Mouse (Mus musculus) mesoderm, embryonic 11.5 days (tissue): ENCODE results near the gene Anks1b.
A peak's percentile ranks its signal among the peaks of the same experiment; 100 is the strongest.

Experiments used
- DNase-seq: peaks from one replicate; pipeline ENCODE4 v3.0.0-alpha.2; 2012; ENCODE audit warnings: low read depth, low spot score

Gene Anks1b

DNA sequence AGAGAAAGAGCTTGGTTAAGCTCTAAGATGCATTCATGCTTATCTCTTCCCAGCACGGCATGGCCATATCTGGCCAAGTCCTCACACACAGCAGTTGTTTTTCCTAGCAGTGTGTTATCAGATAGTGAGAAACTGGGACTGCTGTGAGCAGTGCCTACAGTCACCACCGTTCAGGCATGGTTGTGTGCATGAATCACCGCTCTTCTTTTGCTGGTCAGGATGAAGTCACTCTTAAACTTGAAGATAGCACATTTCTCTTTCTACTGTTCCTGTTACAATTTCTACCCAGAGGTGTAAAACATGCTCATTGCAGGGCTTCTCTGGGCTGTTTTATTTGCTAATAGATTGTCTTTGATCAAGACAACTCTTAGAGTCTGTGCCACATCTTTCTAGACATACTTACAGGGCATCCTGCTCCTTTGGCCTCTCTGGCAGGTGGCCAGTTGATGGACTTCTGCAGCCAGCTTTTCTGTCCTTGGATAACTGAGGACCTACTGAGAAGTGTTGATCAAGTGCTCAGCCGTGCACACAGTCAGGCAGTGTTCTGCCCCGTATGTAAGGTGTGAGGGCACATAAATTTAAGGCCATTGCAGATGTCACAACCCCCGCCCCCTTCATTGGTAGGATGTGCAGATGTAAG, 296.8 kb downstream of the Anks1b start:
- DNase-seq, result no peak

DNA sequence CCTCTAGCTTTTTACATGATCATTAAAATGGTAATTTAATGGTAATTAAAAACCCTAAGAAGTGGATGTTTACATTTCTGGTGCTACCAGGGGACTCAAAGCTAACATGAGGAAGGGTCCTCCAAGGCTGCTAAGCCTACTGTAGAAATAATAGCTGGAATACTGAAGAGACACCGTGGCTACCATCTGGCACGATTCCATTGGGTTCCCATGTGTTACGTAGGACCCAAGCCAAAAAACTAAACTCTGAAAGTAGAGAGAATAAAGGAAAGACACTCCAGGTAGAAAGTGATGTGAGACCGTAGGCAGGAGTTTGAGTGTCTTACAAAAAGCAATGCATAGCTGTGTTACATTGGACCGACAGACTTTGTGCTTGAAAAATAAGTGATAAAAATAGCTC, 317.1 kb downstream of the Anks1b start:
- no peak for DNase-seq

DNA sequence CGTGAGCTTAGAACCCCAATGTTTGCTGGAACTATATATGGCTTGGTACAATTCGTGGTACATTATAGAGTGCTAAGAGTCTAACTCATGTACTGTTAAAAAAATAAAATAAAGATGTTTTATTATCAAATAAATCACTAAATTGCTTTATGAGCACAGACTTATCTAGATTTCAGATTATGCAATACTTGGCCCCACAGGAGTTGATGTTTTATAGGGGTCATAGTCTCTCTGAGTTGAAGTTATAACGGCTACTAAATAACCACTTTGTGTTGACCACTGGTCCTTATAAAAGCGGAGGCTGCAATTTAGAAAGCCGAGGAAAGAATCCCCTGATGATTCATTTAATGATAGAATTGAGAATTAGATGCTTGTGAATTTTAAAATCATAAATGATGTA, 323.6 kb downstream of the Anks1b start:
- DNase-seq, result no peak

DNA sequence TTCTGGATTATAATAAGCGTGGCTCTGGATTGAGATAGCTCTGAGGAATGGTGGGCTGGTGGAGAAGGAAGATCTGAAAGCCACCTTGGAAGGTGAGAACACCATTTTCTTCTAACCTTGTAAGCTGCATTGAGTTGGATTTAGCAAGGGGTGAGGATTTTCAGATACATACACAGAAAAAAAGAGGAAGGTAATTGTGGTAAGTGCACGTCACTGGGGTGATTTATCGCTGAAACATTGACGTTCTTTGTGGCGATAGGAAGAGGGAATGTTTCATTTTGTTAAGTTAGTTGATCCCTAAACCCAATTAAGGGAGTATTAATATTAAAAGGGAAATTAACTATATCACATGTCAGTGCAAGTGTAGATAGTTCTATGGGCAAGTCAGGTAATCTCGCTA, 336.7 kb downstream of the Anks1b start:
- no peak for DNase-seq

DNA sequence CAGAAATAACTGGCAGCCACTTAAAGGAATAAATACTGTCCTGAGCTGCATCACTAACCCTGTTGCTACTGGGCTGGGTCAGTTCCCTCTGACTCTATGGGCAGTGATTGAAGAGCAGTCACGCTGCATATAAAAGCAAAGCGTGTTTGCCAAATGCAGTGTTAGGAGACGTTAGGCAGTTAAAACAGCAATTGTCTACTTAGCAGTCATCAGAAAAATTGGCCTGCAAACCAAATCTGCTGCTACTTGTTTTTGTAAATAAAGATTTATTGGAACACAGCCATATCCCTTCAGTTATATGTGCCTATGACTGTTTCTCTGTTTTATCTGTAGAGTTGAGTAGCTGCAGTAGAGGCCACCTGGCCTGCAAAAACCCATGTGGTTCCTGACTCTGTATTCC, 347.2 kb downstream of the Anks1b start:
- DNase-seq, result no peak

DNA sequence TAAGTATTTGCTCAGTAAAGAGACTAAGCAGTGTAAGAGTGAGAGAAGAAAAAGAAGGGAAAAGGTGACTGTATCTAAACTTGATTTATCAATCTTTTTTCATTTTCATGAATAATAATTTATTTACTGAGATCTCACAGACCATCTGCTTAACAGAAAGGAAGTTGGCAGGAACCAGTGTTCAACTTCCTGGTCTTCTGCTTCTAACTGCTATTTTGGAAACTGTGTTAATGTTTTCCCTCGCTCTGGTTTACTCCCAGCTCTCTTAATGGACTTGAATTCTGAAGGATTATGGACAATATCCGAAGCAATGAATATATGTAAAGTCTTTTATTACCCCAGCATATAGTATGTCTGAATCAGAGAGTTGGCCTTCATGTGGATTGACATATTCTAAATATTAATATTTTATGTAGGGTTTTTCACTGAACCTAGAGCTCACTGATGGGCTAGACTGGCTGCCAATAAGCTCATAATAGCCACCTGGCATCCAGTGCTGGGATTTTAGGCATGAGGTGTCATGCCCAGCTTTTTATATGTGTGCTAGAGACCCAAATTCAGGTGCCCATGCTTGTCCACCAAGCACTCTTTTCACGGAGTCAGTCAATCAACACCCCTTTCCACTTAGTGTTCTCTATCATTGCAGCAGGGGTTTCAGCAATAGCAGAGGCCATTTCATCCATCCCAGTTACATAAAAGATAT, 349.6 kb downstream of the Anks1b start:
- DNase-seq, result no peak

DNA sequence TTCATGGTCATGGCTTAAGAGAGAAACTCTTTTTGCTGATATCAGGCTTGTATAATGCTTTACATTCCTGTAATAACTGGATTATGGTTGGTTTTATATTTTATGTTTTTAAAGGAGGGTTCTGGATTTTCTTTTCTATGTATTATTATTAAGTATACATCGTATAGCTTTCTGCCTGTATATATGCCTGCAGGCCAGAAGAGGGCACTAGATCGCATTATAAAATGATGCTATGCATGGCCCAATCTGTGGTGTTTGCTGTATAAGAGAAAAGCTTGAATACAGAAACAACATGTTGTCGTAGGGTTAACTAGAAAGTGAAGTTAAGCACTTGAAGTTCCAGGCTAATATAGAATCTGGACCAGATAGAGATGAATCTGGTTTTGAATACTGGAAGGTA, 362.0 kb downstream of the Anks1b start:
- peak; percentile 6 for DNase-seq

DNA sequence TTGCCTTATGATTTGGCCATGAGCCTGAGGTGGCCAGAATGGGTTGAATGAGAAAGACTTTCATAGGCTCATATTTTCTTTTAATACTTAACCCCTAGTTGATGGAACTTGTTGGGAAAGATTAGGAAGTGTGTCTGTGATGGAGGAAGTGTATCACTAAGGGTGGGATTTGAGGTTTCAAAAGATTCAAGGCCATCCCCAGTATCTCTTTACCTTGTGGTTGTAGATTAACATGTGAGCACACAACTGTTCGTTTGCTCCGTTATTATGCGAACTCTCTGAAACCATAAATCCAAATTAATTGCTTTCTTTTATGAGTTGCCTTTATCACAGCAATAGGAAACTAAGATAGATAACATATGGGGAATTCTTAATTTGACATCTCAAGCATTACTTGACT, 364.0 kb downstream of the Anks1b start:
- DNase-seq, result no peak

DNA sequence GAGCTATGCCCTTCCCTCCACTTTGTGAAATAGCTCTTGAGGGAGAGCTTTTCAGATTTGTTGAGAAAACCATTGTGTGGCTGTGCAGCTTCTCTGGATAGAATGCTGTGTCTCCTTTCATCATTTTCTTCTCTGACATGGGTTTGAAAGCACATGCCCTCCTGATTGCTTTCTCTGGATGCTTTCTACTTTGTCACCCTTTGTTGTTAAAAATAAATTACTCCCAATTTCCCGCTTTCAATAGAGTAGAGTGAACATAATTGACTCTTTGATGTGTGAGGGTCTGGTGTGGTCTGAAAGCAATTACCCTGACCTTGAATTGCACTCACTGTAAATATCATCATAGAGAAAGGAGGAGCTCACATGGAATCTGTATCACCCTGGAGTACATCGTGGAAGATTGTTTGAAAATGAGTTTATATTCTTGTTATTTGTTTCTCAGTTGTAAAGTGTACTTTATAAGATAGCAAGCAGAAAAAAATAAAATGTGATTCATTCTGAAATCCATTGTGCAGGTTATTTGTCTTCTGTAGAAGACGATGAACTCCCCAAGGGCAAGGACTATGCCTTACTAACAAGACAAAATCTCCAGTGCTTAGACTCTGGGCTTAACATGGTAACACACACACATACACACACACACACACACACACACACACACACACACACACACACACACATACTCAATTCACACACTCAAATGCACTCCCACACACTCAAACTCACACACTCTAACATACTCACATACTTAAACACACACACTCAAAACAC, 385.8 kb downstream of the Anks1b start:
- DNase-seq, result no peak

DNA sequence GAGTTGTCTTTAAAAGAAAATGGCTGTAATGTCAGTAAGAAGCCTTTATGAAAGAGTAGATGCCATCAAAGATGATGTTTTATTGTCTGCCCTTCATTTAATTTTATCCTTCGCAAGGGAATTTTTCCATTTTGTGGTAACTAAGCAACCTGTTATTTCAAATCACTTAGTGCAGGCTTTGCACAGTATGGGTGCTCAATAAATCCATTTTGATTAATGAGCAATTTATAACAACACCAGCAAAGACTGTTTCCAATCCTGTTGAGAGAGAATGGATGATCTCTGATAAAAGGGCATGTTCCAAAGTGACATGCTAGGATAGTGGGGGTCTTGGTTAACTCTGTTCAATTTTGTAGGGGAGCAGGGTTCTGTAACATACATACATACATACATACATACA, 398.0 kb downstream of the Anks1b start:
- no peak for DNase-seq

DNA sequence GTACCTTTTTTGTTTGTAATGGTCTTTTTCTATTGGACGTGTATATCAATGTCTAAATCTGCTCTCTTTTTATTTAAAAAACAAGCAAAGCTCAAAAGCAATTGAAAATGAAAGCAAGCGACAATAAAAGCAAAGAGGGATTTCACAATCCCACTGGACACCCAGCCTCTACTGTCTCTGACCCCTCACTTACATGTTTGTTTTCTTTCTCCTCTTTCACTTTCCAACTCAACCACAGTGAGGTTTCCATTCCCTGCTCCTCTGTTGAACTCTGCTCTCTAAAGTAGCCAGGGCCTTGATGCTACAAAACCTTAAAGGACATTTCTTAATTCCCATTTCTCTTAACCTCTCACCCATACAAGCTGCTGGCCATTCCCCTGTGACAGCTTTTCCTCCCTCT, 400.0 kb downstream of the Anks1b start:
- DNase-seq, result no peak

DNA sequence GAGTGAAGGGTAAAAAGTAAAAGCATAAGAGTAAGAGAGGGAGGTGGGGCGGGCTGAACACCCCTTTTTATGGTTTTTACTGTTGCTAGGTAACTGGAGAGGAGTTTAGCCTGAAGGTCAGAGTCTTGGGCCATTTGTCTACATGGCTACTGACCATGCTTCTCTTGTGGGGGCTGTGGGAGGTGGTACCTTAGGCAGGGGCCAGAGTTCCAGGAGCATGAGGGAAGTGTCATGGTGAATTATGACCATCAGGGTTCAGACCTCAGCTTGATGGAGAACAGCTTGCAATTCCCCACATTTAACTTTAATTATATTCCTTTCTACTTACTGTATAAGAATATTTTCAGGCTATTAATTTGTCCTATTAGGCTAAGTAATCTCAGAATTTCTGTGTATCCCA, 413.3 kb downstream of the Anks1b start:
- no peak for DNase-seq

DNA sequence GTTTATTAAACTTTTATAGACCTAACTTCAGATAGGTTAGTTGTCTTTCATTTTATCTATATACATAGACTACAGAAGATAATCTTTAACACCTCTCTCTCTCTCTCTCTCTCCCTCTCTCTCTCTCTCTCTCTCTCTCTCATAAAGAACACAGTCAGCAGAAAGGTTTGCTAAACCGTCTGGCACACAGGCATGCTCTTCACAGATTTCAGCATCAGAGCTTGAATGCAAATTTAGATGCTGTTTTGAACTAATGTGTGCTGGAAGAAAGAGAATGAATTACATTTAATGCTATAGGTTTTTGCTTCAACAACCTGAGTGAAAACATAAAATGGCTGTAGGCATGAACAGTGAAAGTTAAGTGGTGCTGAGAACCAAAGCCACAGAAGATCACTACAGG, 429.9 kb downstream of the Anks1b start:
- no peak for DNase-seq

DNA sequence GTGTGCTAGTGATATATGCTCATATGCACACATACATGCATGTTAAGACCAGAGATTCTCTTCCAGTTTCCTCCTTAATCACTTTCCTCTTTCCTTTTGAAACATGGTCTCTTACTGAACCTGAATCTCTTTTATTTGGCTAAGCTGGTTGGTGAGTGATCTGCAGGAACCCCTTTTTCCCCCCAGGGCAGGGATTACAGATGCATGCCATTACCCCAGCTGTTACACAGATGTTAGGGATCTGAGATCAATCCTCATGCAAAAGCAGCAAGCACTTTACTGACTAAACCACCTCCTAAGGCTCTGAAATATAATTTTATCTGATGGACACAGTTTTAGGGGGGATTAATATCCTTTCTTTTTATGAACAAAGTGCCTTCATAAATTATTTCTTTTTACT, 432.8 kb downstream of the Anks1b start:
- peak; percentile 23 for DNase-seq

DNA sequence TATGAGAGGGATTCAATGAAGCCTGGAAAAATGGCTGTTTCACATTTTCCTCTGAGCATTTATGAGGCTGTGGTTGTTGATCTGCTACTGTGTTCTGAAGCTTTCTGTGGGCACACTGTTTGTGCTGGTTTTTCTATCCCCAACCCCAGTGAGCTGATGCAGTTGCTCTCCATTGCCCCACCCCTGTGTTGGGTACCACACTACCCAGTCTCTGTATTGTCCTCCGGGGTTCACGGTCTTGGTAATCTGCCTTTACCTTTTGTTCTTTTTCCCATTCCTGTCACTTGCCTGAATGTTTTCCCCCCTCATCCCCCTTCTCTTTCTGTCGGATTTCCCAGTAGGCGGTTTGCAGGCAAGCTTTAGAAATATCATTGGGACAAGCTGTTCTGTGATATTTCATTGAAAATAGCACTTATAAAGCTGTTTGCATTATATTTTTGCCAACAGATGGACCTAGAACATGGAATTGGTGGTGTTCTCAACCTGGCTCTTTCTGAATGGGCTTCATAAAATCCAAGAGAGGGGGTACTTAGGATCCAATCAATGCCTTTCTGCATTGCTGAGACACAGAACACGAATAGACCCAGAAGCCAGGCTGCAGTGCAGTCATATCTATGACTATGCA, 434.7 kb downstream of the Anks1b start:
- DNase-seq, result no peak

DNA sequence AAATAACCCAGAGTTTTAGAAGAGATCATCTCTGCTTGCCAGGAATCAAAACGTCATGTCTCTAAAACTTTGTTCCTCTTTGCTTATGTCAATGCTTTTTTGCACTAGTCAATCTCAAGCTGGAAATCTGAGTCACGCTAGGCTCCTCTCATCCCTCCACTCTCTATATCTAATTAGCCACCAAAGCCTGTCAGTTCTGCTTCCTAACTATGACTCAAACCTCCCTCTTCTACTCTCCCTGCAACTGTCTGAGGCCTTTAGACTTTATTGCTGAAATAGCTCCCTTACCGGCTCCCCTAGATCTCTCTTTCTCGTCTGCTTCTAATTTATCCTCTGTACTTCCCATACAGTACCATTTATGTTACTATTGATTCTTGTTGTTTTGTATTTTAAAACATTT, 456.5 kb downstream of the Anks1b start:
- no peak for DNase-seq

DNA sequence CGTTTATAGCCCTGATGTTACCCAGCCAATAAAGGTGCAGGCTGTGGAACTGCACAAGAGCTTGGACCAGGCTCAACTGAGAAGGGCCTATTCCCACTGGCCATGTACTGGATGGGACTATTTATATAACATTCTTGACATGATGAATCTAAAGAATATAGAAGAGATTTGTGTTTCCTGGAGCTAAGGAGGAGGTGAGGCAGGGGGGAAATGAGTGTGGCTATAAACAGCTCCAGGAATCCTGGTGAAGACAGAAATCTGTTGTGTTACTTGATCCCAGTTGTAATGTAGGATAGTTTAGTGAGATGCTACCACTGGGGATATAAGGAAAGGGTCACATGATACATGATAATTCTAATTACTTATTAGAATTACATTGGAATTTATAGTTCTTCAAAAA, 472.1 kb downstream of the Anks1b start:
- no peak for DNase-seq

DNA sequence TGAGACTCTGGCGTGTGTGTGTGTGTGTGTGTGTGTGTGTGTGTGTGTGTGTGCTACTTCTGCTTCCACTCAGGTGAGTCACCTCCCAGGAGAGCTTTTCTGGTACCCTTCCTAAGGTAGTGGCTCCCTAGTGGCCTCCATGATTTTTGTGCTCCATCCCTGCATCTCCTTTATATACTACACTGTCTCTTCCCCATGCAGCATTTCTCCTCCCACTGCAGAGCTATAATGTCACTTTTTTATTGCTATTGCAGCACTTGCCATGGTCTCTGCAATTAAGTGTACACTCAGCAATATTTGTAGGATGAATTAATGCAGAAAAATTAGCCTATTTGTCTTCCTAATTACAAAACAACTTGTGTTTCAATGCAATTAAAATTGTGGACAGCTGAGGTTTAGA, 482.9 kb downstream of the Anks1b start:
- no peak for DNase-seq

DNA sequence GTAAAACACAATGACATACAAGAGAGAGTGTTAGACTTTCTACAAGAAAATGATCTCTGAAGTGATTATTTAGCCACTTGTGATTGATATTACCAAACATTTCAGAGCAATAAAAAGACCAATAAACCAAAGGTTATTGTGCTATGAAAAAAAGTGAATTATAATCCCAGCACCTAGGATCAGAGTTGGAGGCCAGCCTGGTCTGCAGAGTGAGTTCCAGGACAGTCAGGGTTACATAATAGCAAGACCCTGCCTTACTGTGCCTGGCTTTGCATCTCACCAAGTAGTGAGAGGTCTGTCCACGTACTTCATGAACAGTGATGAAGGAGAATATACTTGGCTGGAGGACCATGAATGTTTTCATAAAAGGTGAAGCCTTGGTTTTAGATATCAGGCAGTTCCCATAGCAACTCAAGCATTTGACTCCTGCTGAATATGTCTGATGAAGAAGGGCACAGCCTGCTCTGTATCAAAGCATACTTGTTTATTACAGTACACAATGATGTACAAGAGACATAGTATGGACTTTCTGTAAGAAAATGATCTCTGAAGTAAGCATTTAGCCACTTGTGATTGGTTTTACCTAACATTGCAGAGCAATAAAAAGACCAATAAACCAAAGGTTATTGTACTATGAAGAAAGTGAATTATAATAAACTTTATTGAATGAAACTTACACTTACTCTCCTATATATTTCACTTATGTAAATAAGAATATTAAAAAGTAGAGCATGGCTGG, 484.0 kb downstream of the Anks1b start:
- DNase-seq, result no peak

DNA sequence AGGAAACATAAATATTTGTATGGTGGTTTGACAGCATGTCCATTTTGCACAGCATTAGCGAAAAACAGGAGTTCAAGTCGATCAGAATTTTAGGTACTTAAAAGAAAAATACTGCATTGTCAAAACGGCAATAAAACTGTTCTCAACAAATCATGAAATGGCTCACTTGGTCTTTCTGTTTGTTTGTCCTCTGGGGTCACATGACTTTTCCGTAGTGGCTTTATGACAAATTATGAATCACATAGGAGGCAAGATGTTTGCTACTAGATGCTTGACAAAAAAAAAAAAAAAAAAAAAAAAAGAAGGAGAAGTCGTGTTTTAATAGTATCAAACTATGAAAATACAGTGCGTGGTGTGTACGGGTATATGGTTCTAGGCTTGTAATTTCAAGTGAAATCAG, 495.7 kb downstream of the Anks1b start:
- DNase-seq, result no peak

DNA sequence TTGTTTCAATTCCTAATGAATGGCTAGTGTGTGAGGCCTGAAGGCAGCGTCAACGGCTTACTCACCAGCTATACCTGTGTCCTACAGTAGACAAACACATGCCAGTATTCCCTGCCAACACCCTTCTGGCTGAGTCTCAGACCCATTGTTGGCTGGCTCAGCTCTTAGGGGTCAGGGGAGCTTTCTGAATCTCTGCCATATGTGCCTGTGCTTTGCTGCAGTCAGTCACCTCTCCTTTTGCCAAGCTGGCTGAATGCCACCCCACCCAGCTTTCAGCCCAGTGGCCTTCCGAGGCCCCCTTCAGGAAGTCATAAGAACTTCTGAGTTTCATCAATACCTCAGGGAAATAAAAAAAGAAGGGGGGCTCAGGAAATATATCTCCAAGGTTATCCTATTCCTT, 497.4 kb downstream of the Anks1b start:
- DNase-seq, result no peak

DNA sequence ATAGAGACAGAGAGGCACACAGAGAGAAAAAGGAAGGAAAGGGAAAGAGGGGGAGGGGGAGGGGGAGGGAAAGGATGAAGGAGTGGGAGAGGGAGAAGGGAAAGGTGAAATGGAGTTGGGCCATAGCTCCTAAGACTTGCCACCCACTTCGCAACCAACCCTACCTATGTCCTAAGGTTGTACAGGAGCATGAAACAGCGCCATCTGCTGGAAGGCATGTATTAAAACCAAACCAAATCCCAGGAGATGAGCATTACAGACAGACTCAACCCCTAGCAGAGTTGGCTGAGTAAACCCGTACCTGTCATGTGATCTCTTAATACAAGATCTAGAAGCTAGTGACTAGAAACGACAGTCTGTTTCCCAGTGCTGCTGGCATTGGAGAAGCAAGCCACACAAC, 500.2 kb downstream of the Anks1b start:
- peak; percentile 61 for DNase-seq
